Mouse (Mus musculus): ENCODE measurements around the gene Asic3. TPM values are rescaled to one million over a fixed set of nuclear protein-coding genes. Genes with fewer than 3 reads are reported as not detected.

The Asic3 gene
- total and polyA plus RNA-seq, 3 experiments = 0.25 to 1.1 TPM; not detected in 1

- H3K36me3 ChIP-seq (replicated peaks in 1 of 2; ENCODE audit: control insufficient read depth in 1 of 2, insufficient read depth in 1 of 2, low read length in 1 of 2) = peaks cover 63 to 97% of the 10 kb centered on the region in 2 experiments
- H3K9me3 ChIP-seq (replicated peaks; ENCODE audit: low read length) = no peaks in the 10 kb centered on the region
- no peaks in the 10 kb centered on the region for H3K79me2 ChIP-seq (replicated peaks; ENCODE audit: control insufficient read depth, extremely low read depth, insufficient read depth, poor library complexity, severe bottlenecking)
- no peaks in the 10 kb centered on the region for H3K27me3 ChIP-seq (replicated peaks)
- dilution Hi-C loops (cut with MboI; ENCODE audit: extremely low pct_ligation_motif_present, extremely low pct_unique_long_range_greater_than_20kb, low sequenced_read_pairs) (no loop called here), in situ Hi-C loops (cut with MboI; ENCODE audit: low pct_ligation_motif_present, low pct_unique_long_range_greater_than_20kb, low sequenced_read_pairs) (no loop called here)
- H3K9ac ChIP-seq (ENCODE audit: insufficient read depth, low read depth) = no peak overlapping the region
- H3K4me2 ChIP-seq (ENCODE audit: insufficient read depth, low read depth, poor library complexity, severe bottlenecking) = no peak overlapping the region
- peaks cover 0 to 13% of the 10 kb centered on the region in 2 experiments; a peak in 2 of 4 replicates for H3K4me1 ChIP-seq (ENCODE audit: control insufficient read depth in 1 of 2, insufficient read depth in 2 of 2)
- no peak overlapping the region for H3K4me3 ChIP-seq (replicated peaks in 1 of 3; ENCODE audit: low read depth in 2 of 3, low read length in 2 of 3, poor library complexity in 1 of 3)
- no peak overlapping the region for H3K27ac ChIP-seq (ENCODE audit: insufficient read depth, low read depth)
- DNase-seq (ENCODE audit: extremely low read depth) = no peak
- TF ChIP-seq NELFE (IDR thresholded peaks at IDR 0.05; ENCODE audit: low read depth, low read length) (no peak), JUND (conservative IDR thresholded peaks at IDR 0.05; ENCODE audit: low read depth, low read length) (no peak), ETS1 (conservative IDR thresholded peaks at IDR 0.05; ENCODE audit: low read depth, low read length) (no peak), ZKSCAN1 (IDR thresholded peaks at IDR 0.05; ENCODE audit: borderline replicate concordance, low read depth, low read length) (no peak)
Measured at GRCm38 (mm10) chr5:24405389-24405876, 7.8 kb upstream of the Asic3 start.

DNA sequence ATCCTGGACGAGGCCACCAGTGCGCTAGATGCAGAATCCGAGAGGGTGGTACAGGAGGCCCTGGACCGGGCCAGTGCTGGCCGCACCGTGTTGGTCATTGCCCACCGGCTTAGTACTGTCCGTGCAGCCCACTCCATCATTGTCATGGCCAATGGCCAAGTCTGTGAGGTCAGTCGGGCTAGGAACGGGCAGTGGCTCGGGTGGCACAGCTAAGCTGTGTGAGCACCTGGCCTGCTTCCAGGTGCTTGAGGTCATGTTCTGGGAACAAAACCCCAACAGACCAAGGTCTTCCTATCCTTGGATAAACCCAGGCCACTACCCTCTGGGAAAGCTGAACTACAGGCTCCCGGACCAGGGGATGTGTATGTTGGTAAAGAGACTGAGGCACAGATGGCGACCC, 4.5 kb upstream of the Asic3 start:
- dilution Hi-C loops (cut with MboI; ENCODE audit: extremely low pct_ligation_motif_present, extremely low pct_unique_long_range_greater_than_20kb, low sequenced_read_pairs) (no loop called here), in situ Hi-C loops (cut with MboI; ENCODE audit: low pct_ligation_motif_present, low pct_unique_long_range_greater_than_20kb, low sequenced_read_pairs) (no loop called here)
- Histone ChIP-seq H3K27ac (ENCODE audit: insufficient read depth, low read depth) (no peak overlapping the region), H3K4me2 (ENCODE audit: insufficient read depth, low read depth, poor library complexity, severe bottlenecking) (no peak overlapping the region), H3K9me3 (replicated peaks; ENCODE audit: low read length) (no peaks in the 10 kb centered on the region), H3K4me3 (replicated peaks in 1 of 3; ENCODE audit: low read depth in 2 of 3, low read length in 2 of 3, poor library complexity in 1 of 3) (no peak overlapping the region), H3K9ac (ENCODE audit: insufficient read depth, low read depth) (no peak overlapping the region), H3K79me2 (replicated peaks; ENCODE audit: control insufficient read depth, extremely low read depth, insufficient read depth, poor library complexity, severe bottlenecking) (no peaks in the 10 kb centered on the region), H3K4me1 (ENCODE audit: control insufficient read depth in 1 of 2, insufficient read depth in 2 of 2) (peaks cover 0 to 13% of the 10 kb centered on the region in 2 experiments; a peak in 2 of 4 replicates), H3K36me3 (replicated peaks in 1 of 2; ENCODE audit: control insufficient read depth in 1 of 2, insufficient read depth in 1 of 2, low read length in 1 of 2) (peaks cover 38 to 74% of the 10 kb centered on the region in 2 experiments), H3K27me3 (replicated peaks) (no peaks in the 10 kb centered on the region)
- TF ChIP-seq TCF12 (IDR thresholded peaks at IDR 0.05; ENCODE audit: low read depth, low read length) (no peak), KAT2A (IDR thresholded peaks at IDR 0.05; ENCODE audit: insufficient replicate concordance, low read length) (no peak)
- no peak for DNase-seq (ENCODE audit: extremely low read depth)

DNA sequence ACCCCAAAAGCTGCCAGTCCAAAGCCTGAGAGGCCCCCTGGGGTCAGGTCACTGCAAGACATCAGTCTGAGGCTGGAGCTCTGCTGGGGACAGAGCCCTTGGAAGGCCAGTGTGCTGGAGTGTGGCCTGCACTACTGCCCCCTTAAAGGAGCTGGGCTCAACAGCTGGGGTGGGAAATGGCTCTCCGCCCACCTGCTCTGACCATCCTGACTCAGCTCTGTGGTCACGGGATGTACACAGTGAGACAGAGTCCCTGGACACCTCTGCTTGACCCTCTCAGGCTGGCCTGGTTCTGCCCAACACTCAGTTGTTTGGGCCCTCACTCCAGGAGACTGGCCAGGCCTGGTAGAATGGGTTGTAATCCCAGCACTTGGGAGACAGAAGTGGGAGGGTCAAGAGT, 3.7 kb upstream of the Asic3 start:
- H3K9me3 ChIP-seq (replicated peaks; ENCODE audit: low read length) = no peaks in the 10 kb centered on the region
- H3K4me2 ChIP-seq (ENCODE audit: insufficient read depth, low read depth, poor library complexity, severe bottlenecking) = no peak overlapping the region
- TF ChIP-seq NELFE (IDR thresholded peaks at IDR 0.05; ENCODE audit: low read depth, low read length) = no peak
- no peak for TF ChIP-seq MYC (IDR thresholded peaks at IDR 0.05; ENCODE audit: low read depth, low read length)
- TF ChIP-seq BHLHE40 (IDR thresholded peaks at IDR 0.05; ENCODE audit: low read depth, low read length) = no peak
- no peak for TF ChIP-seq UBTF (IDR thresholded peaks at IDR 0.05; ENCODE audit: low read depth, low read length)
- no peak for TF ChIP-seq NRF1 (IDR thresholded peaks at IDR 0.05; ENCODE audit: low read depth, low read length)
- TF ChIP-seq CHD2 (IDR thresholded peaks at IDR 0.05; ENCODE audit: low read length) = no peak
- no peak for TF ChIP-seq HCFC1 (IDR thresholded peaks at IDR 0.05; ENCODE audit: low read depth, low read length)
- TF ChIP-seq JUND (conservative IDR thresholded peaks at IDR 0.05; ENCODE audit: low read depth, low read length) = no peak
- H3K4me3 ChIP-seq (replicated peaks in 1 of 3; ENCODE audit: low read depth in 2 of 3, low read length in 2 of 3, poor library complexity in 1 of 3) = no peak overlapping the region
- H3K9ac ChIP-seq (ENCODE audit: insufficient read depth, low read depth) = no peak overlapping the region
- no peaks in the 10 kb centered on the region for H3K79me2 ChIP-seq (replicated peaks; ENCODE audit: control insufficient read depth, extremely low read depth, insufficient read depth, poor library complexity, severe bottlenecking)
- DNase-seq (ENCODE audit: extremely low read depth) = no peak
- in situ Hi-C loops (cut with MboI; ENCODE audit: low pct_ligation_motif_present, low pct_unique_long_range_greater_than_20kb, low sequenced_read_pairs) (no loop called here), dilution Hi-C loops (cut with MboI; ENCODE audit: extremely low pct_ligation_motif_present, extremely low pct_unique_long_range_greater_than_20kb, low sequenced_read_pairs) (no loop called here)
- H3K4me1 ChIP-seq (ENCODE audit: control insufficient read depth in 1 of 2, insufficient read depth in 2 of 2) = peaks cover 0 to 11% of the 10 kb centered on the region in 2 experiments; a peak in 2 of 4 replicates
- H3K27ac ChIP-seq (ENCODE audit: insufficient read depth, low read depth) = no peak overlapping the region
- H3K36me3 ChIP-seq (replicated peaks in 1 of 2; ENCODE audit: control insufficient read depth in 1 of 2, insufficient read depth in 1 of 2, low read length in 1 of 2) = peaks cover 34 to 73% of the 10 kb centered on the region in 2 experiments
- no peaks in the 10 kb centered on the region for H3K27me3 ChIP-seq (replicated peaks)

Data from CH12.LX (cell line).